Mouse (Mus musculus) liver, embryonic 16.5 days (tissue): ENCODE results near the gene Cacnb2. TPM values are rescaled to one million over a fixed set of nuclear protein-coding genes. Genes with fewer than 3 reads are reported as not detected.

Source experiments
- ATAC-seq: fragments of 200-750 bp; cut with Nextera tagmentation; 2 replicates; pipeline ENCODE4 v1.8.0; 2017; ENCODE audit warnings: low read depth, mild to moderate bottlenecking, moderate number of reproducible peaks, moderate library complexity
- H3K27ac ChIP-seq: fragments of 300-500 bp; sonication (generic); 2 replicates; pipeline ENCODE4 v1.5.1; 2014; ENCODE audit warnings: mild to moderate bottlenecking, low read length
- H3K27me3 ChIP-seq: fragments of 300-500 bp; sonication (generic); 2 replicates; pipeline ENCODE4 v1.6.1; 2014; ENCODE audit warnings: low read depth, low read length, mixed read lengths; ENCODE audit not compliant: control insufficient read depth, insufficient read depth
- H3K36me3 ChIP-seq: fragments of 300-500 bp; sonication (generic); 2 replicates; pipeline ENCODE4 v1.6.1; 2014; ENCODE audit warnings: mild to moderate bottlenecking; ENCODE audit not compliant: control insufficient read depth, insufficient read depth
- H3K4me1 ChIP-seq: fragments of 300-500 bp; sonication (generic); 2 replicates; pipeline ENCODE4 v1.6.1; 2014; ENCODE audit warnings: low read depth, low read length, mixed read lengths; ENCODE audit not compliant: control insufficient read depth
- H3K4me2 ChIP-seq: fragments of 300-500 bp; sonication (generic); 2 replicates; pipeline ENCODE4 v1.6.1; 2014; ENCODE audit warnings: low read depth, low read length, mixed read lengths
- H3K4me3 ChIP-seq: fragments of 300-500 bp; sonication (generic); 2 replicates; pipeline ENCODE4 v1.5.1; 2014; ENCODE audit warnings: low read depth, mild to moderate bottlenecking, low read length
- H3K9ac ChIP-seq: fragments of 300-500 bp; sonication (generic); 2 replicates; pipeline ENCODE4 v1.6.1; 2014; ENCODE audit warnings: low read depth, low read length
- H3K9me3 ChIP-seq: fragments of 300-500 bp; sonication (generic); replicated peaks from 2 replicates; pipeline ENCODE4 v1.6.1; 2016; ENCODE audit warnings: low read length; ENCODE audit not compliant: control insufficient read depth
- WGBS: fragments of 180-500 bp; shearing (Covaris S2); extraction: QIAGEN DNeasy Blood & Tissue Kit; methylation state at CpG from one replicate; pipeline ENCODE4 v1.1.7; 2014; ENCODE audit not compliant: insufficient replicate concordance; 5-methylcytosine and 5-hydroxymethylcytosine counted together
- polyA plus RNA-seq: library from polyadenylated mRNA; unstranded; fragments of >200 nt; fragmentation: Nextera tagmentation; extraction: Ambion mirVana; gene quantifications from 2 replicates; pipeline ENCODE4 v1.2.1, GENCODE M21; 2015

Cacnb2 gene
- polyA plus RNA-seq, 1 experiment from 2014 or later = 0.26 TPM

DNA sequence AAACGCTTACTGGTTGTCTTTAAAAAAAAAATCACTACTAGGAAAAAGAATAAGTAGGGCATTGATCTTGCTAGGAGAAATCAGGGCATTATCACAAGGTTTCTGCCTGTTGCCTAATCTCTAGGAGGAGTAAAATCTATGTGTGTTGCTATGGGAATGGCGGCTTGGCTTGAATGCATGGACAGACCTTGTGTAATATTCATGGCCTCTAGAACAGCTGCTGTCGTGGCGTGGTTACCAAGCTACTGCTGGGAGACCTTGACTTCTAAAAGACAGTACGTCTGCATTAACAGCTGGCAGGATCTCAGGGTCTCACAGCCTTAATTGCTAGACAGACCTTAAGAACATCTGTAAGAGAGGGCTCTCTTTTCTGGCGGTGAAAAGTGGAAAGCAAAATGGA, 272.7 kb downstream of the Cacnb2 start:
- Histone ChIP-seq H3K27me3 (no peaks in the 10 kb centered on the region), H3K4me3 (no peak overlapping the region), H3K4me2 (no peak overlapping the region), H3K4me1 (no peaks in the 10 kb centered on the region), H3K27ac (no peak overlapping the region), H3K36me3 (no peaks in the 10 kb centered on the region), H3K9me3 (no peaks in the 10 kb centered on the region), H3K9ac (no peak overlapping the region)
- no peak for ATAC-seq
- WGBS = 69% methylated on average over 6 of the region's 6 CpGs

- Histone ChIP-seq H3K4me3 (no peak overlapping the region), H3K9me3 (no peaks in the 10 kb centered on the region), H3K4me2 (no peak overlapping the region), H3K27ac (no peak overlapping the region), H3K27me3 (no peaks in the 10 kb centered on the region), H3K4me1 (no peaks in the 10 kb centered on the region), H3K9ac (no peak overlapping the region), H3K36me3 (no peaks in the 10 kb centered on the region)
- no peak for ATAC-seq
Measured at GRCm38 (mm10) chr2:14878953-14879352, 276.1 kb downstream of the Cacnb2 start.

DNA sequence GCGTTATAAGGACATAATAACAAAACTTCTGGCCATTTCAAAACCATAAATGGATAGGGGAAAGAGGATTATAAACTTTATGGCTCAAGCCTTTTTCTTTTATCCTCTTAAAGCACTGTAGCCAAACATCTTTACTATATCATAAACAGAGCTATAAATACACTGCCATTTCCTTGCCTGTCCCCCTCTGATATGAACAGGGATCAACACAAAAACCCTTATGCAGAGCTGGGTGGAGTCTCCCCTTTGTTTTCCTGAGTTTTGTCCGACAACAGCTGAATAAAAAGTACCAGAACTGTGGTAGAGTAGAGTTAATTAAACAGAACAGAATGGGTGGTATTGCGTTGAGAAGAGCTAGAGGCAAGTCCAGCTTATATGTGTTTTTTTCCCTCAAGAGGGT, 280.6 kb downstream of the Cacnb2 start:
- 47% methylated on average over 3 of the region's 3 CpGs for WGBS
- no peak overlapping the region for H3K4me2 ChIP-seq
- no peak for ATAC-seq
- H3K4me3 ChIP-seq = no peak overlapping the region
- H3K9me3 ChIP-seq = no peaks in the 10 kb centered on the region
- no peak overlapping the region for H3K9ac ChIP-seq
- H3K36me3 ChIP-seq = no peaks in the 10 kb centered on the region
- no peaks in the 10 kb centered on the region for H3K4me1 ChIP-seq
- H3K27ac ChIP-seq = no peak overlapping the region
- no peaks in the 10 kb centered on the region for H3K27me3 ChIP-seq

GRCm38 (mm10) chr2:14888406-14889195, 285.7 kb downstream of the Cacnb2 start:
- no peak overlapping the region for H3K4me2 ChIP-seq
- no peaks in the 10 kb centered on the region for H3K9me3 ChIP-seq
- H3K4me1 ChIP-seq = no peaks in the 10 kb centered on the region
- no peak for ATAC-seq
- no peaks in the 10 kb centered on the region for H3K27me3 ChIP-seq
- no peak overlapping the region for H3K9ac ChIP-seq
- 25% methylated on average over 4 of the region's 4 CpGs for WGBS
- H3K4me3 ChIP-seq = no peak overlapping the region
- H3K27ac ChIP-seq = no peak overlapping the region
- no peaks in the 10 kb centered on the region for H3K36me3 ChIP-seq

GRCm38 (mm10) chr2:14903837-14904236, 300.9 kb downstream of the Cacnb2 start:
- Histone ChIP-seq H3K27me3 (no peaks in the 10 kb centered on the region), H3K4me3 (no peak overlapping the region), H3K9ac (no peak overlapping the region), H3K4me2 (no peak overlapping the region), H3K9me3 (no peaks in the 10 kb centered on the region), H3K27ac (no peak overlapping the region), H3K4me1 (no peaks in the 10 kb centered on the region), H3K36me3 (no peaks in the 10 kb centered on the region)
- no peak for ATAC-seq
- 68% methylated on average over 3 of the region's 3 CpGs for WGBS

DNA sequence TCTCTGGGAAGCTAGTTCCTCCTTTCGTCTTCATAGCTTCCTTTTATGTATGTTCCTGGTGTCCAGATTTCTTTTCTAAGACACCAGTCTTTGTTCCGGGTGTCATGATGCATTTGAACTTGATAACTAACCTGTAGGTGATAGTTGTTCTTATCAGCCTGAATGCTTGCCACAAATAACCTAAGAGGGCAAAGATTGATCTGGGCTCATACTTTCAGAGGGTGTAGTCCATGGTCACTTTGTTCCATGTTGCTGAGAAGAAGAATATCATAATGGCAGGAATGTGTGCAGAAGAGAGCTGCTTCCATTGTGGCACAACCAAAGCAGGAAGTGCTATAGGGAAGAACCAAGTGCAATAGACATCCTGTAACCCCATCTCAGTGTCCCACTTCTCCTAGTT, 302.0 kb downstream of the Cacnb2 start:
- H3K9me3 ChIP-seq = no peaks in the 10 kb centered on the region
- H3K4me2 ChIP-seq = no peak overlapping the region
- no peak overlapping the region for H3K4me3 ChIP-seq
- 45% methylated on average over 2 of the region's 2 CpGs for WGBS
- no peak overlapping the region for H3K9ac ChIP-seq
- H3K27me3 ChIP-seq = no peaks in the 10 kb centered on the region
- ATAC-seq = no peak
- H3K27ac ChIP-seq = no peak overlapping the region
- H3K36me3 ChIP-seq = no peaks in the 10 kb centered on the region
- H3K4me1 ChIP-seq = no peaks in the 10 kb centered on the region

DNA sequence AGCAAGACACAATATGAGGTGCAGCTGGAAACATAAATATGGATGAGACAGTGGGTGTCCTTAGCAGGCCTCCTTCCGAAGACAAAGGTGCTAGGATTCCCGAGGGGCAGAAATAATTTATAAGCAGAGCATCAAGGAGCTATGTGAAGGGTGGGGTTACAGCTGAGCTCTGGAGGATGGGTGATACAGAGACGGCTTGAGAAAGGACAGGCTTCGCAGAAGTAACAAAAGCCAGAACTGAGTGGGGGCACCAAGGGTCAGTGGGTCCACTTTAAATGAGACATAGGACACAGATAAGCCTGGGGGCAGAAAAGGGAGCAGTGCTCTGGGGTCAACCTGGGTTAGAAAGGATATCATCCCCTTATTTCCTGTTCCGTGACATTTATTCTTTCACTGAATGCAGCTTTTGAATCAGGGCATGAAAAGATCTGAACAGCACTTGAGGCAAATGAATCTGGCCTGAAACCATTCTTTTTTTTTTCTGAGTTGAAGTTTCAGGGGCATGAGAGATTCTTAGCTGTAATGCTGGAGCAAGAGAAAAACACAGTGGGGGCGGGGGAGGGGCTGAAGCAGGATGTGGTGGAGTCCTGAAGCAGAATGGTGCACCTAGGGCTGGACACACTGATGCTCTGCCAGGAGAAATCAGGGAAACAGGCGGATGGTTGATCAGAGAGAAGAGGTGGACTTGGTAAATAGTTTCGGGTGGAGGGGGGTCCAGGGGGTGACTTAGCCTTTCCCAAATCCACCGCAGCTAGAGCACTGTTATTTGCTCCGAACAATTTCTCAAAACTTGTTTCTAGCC, 304.4 kb downstream of the Cacnb2 start:
- Histone ChIP-seq H3K4me1 (no peaks in the 10 kb centered on the region), H3K9me3 (no peaks in the 10 kb centered on the region), H3K4me3 (no peak overlapping the region), H3K4me2 (no peak overlapping the region), H3K27ac (no peak overlapping the region), H3K27me3 (no peaks in the 10 kb centered on the region), H3K9ac (no peak overlapping the region), H3K36me3 (no peaks in the 10 kb centered on the region)
- 56% methylated on average over 10 of the region's 10 CpGs for WGBS
- ATAC-seq = no peak

DNA sequence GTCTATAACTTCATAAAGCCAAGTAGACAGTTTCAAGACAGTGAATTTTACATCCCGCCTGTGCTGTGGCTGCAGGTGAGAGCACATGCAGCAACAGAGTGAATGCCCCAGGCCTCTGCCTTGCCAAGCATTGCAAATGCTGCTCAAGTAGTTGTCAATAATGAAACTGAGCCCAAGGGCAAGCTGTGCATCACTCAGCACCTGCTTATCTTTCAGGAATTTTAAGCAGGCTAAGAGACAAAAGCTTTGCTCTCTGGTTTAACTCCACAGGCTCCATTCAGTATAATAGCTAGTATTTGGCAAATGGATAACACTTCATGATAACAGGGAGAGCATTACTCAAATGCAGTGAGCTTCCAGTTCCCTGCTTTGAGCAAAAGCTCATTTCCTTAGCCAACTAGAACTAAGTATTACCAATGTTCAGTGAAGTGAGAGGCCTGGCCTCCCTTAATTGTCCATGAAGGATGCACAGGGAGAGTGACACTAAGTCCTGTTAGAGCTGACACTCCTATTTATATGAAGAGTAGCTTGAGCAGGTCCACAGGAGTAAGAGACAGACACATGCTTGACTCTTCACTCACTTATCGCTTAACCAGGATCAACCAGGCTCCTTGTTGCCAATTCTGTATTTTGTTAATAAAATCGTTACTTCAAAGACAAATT, 314.8 kb downstream of the Cacnb2 start:
- Histone ChIP-seq H3K4me2 (no peak overlapping the region), H3K9ac (no peak overlapping the region), H3K9me3 (no peaks in the 10 kb centered on the region), H3K27ac (no peak overlapping the region), H3K4me1 (no peaks in the 10 kb centered on the region), H3K27me3 (no peaks in the 10 kb centered on the region), H3K4me3 (no peak overlapping the region), H3K36me3 (no peaks in the 10 kb centered on the region)
- no peak for ATAC-seq
- WGBS = 58% methylated on average over 3 of the region's 3 CpGs

GRCm38 (mm10) chr2:14929866-14930265, 327.0 kb downstream of the Cacnb2 start:
- no peak overlapping the region for H3K9ac ChIP-seq
- 74% methylated on average over 3 of the region's 3 CpGs for WGBS
- H3K4me2 ChIP-seq = no peak overlapping the region
- H3K4me3 ChIP-seq = no peak overlapping the region
- no peaks in the 10 kb centered on the region for H3K36me3 ChIP-seq
- H3K27me3 ChIP-seq = no peaks in the 10 kb centered on the region
- H3K9me3 ChIP-seq = no peaks in the 10 kb centered on the region
- H3K27ac ChIP-seq = no peak overlapping the region
- ATAC-seq = no peak
- H3K4me1 ChIP-seq = no peaks in the 10 kb centered on the region
